Mouse (Mus musculus) lung, postnatal 14 days (tissue): ENCODE data around the gene Magi2.

Experiments used
- DNase-seq: peaks from one replicate; pipeline ENCODE4 v3.0.0; 2021

Magi2 gene

GRCm38 (mm10) chr5:20620596-20621511 lies 1394.0 kb downstream of the Magi2 start:
- peak; percentile 43 for DNase-seq

GRCm38 (mm10) chr5:20622417-20622816 lies 1395.6 kb downstream of the Magi2 start:
- no peak for DNase-seq

GRCm38 (mm10) chr5:20622837-20623573 lies 1396.2 kb downstream of the Magi2 start:
- DNase-seq: no peak

- no peak for DNase-seq
Measured at GRCm38 (mm10) chr5:20625117-20625516, 1398.3 kb downstream of the Magi2 start.

GRCm38 (mm10) chr5:20628954-20629601 lies 1402.2 kb downstream of the Magi2 start:
- DNase-seq: no peak

GRCm38 (mm10) chr5:20634046-20634769 lies 1407.4 kb downstream of the Magi2 start:
- DNase-seq: no peak

GRCm38 (mm10) chr5:20634822-20635221 lies 1408.0 kb downstream of the Magi2 start:
- no peak for DNase-seq

- DNase-seq: peak; percentile 28
Measured at GRCm38 (mm10) chr5:20637300-20637989, 1410.6 kb downstream of the Magi2 start.

- DNase-seq: no peak
Measured at GRCm38 (mm10) chr5:20642196-20642595, 1415.4 kb downstream of the Magi2 start.

GRCm38 (mm10) chr5:20643741-20644140 lies 1416.9 kb downstream of the Magi2 start:
- DNase-seq: no peak

GRCm38 (mm10) chr5:20646947-20647346 lies 1420.1 kb downstream of the Magi2 start:
- no peak for DNase-seq

- DNase-seq: no peak
Measured at GRCm38 (mm10) chr5:20653425-20654185, 1426.8 kb downstream of the Magi2 start.

- DNase-seq: no peak
Measured at GRCm38 (mm10) chr5:20654766-20655472, 1428.1 kb downstream of the Magi2 start.

- no peak for DNase-seq
Measured at GRCm38 (mm10) chr5:20657056-20657455, 1430.2 kb downstream of the Magi2 start.

- no peak for DNase-seq
Measured at GRCm38 (mm10) chr5:20667601-20668000, 1440.8 kb downstream of the Magi2 start.

- no peak for DNase-seq
Measured at GRCm38 (mm10) chr5:20668736-20669355, 1442.0 kb downstream of the Magi2 start.

- DNase-seq: no peak
Measured at GRCm38 (mm10) chr5:20669456-20669855, 1442.6 kb downstream of the Magi2 start.

GRCm38 (mm10) chr5:20671826-20672225 lies 1445.0 kb downstream of the Magi2 start:
- DNase-seq: no peak

GRCm38 (mm10) chr5:20674523-20674922 lies 1447.7 kb downstream of the Magi2 start:
- DNase-seq: no peak

GRCm38 (mm10) chr5:20675163-20675665 lies 1448.4 kb downstream of the Magi2 start:
- DNase-seq: no peak
